Mouse (Mus musculus) heart, adult 18-20 months (tissue): Measurements from ENCODE around the gene 0610010F05Rik. TPM values are rescaled to one million over a fixed set of nuclear protein-coding genes. Genes with fewer than 3 reads are reported as not detected.
A peak's percentile ranks its signal among the peaks of the same experiment; 100 is the strongest.
"Not testable (repeated sequence)": the region's sequence is repeated elsewhere in the genome, so short reads cannot be mapped to it uniquely, and the experiment has no call there.

Source experiments
- DNase-seq, 2 experiments: peaks; one replicate each; pipeline ENCODE4 v3.0.0; 2021 to 2022; ENCODE audit warnings: mixed read lengths in 1 of 2
- long read RNA-seq, 2 experiments: library from polyadenylated mRNA; stranded (forward); transcript quantifications; one replicate each; pipeline ENCODE4 v2.0.0; 2021
- total RNA-seq, 2 experiments: library from RNA; stranded (reverse); gene quantifications; 2 replicates each; pipeline ENCODE4 v1.2.3; 2021

Gene 0610010F05Rik
- 1 to 10 TPM; 8.9 to 9.7 TPM for total RNA-seq
- long read RNA-seq, experiment 1, full-length matches to known transcripts = 10 of 12 reads
- long read RNA-seq, experiment 1, partial matches to known transcripts = 0 of 12 reads
- long read RNA-seq, experiment 1, other reads (novel, unspliced or antisense) = 2 of 12 reads
- long read RNA-seq, experiment 2, full-length matches to known transcripts = 7 of 9 reads
- long read RNA-seq, experiment 2, partial matches to known transcripts = 0 of 9 reads
- long read RNA-seq, experiment 2, other reads (novel, unspliced or antisense) = 2 of 9 reads

DNA sequence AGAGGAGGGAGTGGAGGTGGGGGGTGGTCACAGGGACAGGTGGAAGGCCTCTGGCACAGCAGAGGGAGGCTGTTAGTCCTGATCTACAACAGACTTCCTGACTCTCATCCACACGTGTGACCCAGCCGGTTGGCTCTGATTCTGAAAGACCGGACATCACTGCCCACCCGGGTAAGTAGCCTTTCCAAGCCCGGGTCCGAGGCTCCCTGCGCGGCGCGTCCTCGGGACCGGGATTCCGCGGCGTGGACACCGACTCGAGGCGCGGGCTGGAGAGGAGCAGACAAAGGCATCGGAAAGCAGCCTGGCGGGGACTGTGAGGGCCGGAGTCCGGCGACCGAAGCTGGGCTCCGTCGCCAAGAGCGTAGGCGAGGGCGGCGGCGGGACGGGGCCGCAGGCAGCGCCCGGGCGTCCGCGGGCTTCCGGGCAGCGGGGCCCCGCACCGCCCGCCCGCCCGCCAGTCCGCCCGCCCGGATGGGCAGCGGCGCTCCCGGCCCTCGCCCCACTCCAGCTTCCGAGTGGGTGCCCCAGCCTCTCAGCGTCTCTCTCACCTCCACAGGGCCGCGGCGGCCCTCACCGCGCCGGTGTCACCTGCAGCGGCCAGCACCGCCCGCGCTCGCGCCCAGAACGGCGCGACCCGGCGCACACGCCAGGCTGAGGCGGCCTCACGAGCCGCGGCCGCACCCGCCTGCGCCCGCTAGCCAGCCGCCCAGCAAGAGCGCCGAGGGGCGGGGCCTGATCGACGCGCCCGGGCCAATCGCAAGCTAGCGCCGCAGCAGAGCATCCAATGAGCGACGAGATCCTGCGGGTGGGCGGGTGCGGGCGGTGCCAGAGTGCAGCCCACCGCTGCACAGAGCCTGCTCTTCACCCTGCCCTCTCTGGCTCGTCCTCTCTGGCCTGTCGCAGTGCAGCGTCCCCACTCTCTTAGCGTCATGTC lies at the start of gene 0610010F05Rik:
Gene 0610010F05Rik, minus strand, starts transcription at position 695 of the 934 bp plus-strand sequence.
- peak; percentile 81 to 92 for DNase-seq

GRCm38 (mm10) chr11:23682561-23682960 lies 49.1 kb upstream of the 0610010F05Rik start:
- DNase-seq = no peak

DNA sequence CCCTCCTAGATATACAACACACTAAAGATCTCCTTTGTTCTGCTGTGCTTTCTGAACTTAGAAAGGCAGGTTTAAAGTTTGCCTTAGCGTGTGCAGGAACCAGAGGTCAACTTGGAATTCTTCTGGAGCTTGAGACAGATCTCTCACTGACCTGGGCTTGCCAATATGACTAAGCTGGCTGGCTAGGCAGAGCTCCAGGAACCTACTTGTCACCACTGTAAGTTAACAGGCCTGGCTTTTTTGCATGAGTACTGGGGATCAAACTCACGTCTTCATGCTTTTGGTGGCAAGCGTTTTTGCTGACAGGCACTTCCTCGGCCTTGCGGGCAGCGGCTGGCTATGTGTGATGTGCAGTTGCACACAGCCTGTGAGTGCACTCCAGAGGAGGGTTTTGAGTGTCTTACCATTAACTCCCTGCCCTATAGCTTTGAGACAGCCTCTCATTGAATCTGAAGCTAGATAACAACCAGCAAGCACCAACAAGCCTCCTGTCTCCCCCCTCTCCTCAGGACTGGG lies 47.1 kb upstream of the 0610010F05Rik start:
- DNase-seq = peak; percentile 30 to 37

DNA sequence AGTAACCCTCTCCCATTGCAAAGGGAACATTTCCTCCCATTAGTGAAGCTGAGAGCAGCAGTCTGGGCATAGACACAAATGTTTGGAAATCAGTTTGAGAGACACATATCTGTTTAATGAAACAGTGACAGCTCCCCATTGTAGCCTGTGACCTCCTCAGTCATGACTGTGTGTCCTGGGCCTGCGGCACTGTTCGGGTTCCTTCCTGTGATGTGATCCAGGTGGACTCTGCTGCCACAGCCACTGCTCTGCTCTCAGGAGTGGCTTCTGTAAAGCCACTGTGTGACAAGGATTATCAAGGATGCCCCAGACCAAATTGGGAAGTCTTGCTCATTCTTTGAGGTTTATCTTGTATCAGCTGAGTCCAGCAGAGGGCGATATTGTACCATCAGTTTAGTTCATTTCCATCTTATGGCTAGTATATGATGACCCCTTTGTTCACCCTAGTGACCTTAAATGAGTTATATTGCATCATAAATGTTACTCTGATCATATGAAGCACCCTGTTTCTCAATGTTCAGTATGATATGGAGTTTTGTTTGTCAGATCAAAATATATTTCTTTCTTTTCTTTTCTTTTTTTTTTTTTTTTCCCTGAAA lies 45.7 kb upstream of the 0610010F05Rik start:
- peak; percentile 65 to 84 for DNase-seq

DNA sequence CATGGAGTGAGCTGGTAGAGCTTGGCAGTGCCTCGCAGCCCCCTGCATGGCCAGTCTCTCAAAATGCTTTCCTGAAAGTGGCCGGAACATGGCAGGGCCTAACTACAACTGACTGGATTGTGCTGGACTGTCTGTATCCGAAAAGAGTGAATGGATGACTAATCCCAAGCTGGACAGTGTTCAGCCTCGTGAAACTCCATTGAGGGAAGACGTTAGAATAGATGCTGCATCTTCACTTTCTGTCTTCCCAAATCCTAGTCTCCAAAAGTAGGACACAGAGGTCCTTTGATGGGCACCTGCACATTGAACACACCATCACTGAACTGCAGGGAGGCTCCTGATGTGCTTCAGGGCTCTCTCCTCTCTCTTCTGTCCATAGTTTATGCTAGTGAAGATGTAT lies 42.7 kb upstream of the 0610010F05Rik start:
- DNase-seq = no peak

DNA sequence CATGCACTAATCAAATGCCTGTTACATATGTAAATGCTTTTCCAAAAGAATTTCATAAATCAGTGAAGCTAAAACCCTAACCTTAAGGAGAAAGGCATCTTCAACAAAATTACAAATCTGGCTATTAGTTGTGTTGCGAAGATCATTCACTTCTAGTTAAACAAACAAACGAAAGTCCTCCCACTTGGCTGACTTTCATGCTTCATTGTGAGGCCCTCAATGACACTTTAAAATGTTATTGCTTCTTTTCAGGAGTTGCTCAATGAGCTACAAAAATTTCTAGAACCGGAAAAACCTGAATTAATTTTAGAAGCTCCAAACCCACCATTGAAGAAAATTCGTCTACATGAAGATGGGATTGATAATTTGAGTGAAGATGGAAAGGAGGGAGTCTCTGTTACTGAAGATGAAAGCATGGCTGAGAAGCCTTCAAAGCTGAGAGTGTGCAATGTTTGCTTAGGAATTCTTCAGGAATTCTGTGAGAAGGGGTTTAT lies 38.9 kb upstream of the 0610010F05Rik start:
- no peak for DNase-seq

GRCm38 (mm10) chr11:23667128-23667527 lies 33.7 kb upstream of the 0610010F05Rik start:
- DNase-seq = peak in 1 of 2 experiments; percentile 10

DNA sequence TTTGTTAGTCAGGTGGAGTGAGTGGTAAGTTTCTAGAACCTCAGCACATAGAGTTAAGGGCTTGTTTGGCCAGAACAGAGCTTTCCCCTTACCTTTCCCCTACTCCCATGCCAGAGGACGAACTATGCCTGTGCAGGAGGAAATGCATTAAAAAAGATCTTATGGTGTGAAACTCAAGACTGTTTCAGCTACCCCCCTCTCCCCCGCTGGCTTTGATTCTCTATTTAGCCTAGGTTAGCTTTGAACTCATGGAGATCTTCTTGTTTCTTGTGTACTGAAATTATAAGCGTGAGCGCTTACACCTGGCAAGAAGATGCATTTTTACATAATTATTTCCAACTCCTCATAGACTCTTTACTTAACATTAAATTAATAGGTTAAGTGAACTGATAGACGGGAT lies 33.1 kb upstream of the 0610010F05Rik start:
- no peak for DNase-seq

DNA sequence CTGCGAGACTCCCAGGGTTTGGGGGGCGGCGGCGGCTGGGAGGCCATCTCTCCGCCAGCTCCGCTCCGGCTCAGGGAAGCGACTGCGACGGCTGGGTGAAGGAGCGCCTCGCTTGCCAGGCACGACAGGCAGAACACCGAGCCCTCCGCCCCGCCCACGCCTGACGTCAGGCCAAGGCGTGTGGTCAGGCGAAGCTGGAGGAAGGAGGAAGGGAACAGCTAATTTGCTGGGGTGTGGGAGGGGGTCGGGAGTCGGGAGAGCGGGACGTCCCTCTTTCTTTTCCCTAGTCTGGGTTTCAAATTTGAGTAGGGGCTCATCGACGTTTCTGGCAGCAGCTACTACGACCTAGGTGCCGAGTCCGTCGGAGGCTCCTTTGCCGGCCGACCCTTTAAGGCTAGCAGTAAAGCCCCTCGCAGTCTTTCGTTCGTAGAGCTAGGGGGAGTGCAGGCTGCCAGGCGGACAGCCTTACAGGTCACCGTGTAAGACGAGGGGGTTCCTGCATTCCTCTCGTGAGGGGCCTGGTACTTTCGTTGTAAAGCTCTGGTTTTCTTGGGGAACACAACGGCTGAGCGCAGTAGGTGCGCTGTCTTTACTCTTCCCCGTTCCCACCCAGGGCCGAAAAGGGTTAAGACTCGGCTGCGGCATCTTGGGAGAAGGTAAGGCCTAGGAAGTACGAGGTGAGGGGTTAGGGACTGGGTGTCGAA lies 32.5 kb upstream of the 0610010F05Rik start, which contains the start of gene Pex13:
Gene Pex13, minus strand, starts transcription at position 162 of the 704 bp plus-strand sequence.
- peak; percentile 95 for DNase-seq

DNA sequence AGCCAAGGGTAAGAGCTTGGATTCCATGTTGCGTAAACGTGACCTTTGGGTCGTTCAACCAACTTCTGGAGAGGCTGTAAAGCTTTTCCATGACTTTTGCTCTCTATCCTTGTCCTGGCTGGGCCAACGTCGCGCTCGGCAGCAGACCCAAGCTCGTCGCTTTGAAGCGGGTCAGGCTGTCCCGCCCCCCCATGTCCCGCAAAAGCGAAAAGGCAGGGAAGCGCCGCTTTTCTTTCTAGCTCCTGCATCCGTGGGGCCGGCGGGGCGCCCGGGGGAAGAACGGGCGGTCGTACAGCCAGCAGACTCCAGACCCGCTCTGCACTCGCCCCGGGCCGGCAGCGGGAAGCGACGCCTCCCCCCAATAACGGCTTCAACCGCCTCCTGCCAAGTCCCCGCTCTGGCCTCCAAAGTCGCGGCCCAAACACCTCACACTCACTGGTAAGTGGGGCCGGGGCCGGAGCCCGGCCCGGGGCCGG lies 31.9 kb upstream of the 0610010F05Rik start, which contains the start of gene Pus10:
Gene Pus10, plus strand, starts transcription at position 364 of the 476 bp plus-strand sequence.
- DNase-seq = peak in 1 of 2 experiments; percentile 48

GRCm38 (mm10) chr11:23664232-23664631 lies 30.8 kb upstream of the 0610010F05Rik start:
- no peak for DNase-seq

- DNase-seq = peak in 1 of 2 experiments; percentile 28
These were observed 24.4 kb upstream of the 0610010F05Rik start for GRCm38 (mm10) chr11:23657791-23658190.

- DNase-seq = no peak
These were observed 20.2 kb upstream of the 0610010F05Rik start for GRCm38 (mm10) chr11:23653666-23654065.

DNA sequence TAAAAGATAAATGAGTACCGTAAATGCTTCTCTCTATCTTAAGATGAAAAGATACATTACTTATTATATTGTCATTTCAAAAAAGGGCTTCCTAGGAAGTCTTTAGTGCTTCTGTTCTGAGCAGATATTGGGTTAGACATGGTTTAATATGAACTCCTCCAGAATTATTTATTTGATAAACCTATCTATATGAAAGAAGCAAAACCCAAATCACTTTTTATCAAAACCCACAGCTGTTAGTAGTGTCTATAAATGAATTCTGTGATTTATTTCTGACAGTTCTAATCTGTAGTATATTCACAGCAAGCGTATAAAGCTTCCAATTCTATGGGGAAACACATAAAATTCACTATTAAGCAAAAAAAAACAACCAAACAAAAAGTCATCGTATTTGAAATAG lies 14.4 kb upstream of the 0610010F05Rik start:
- DNase-seq = no peak

GRCm38 (mm10) chr11:23647431-23647830 lies 14.0 kb upstream of the 0610010F05Rik start:
- no peak for DNase-seq

DNA sequence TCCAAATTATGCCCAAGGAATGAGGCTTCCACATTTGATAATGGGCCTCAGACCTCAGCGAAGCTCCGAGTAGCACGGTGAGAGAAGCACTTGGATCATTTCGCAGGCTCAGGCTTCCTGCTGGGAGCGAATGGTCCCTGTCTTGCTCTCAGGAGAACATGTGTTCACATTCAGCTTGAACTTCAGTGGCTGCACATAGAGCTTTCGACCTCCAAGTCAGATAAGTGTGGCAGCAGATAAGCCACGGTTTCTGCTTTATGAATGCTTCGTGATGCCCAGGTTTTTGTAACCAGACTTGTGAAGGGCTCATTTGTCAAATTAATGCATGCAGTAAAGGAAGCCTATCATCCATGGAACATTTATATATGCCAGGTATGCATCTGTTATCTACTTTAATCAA lies 1.1 kb upstream of the 0610010F05Rik start:
- DNase-seq = no peak

DNA sequence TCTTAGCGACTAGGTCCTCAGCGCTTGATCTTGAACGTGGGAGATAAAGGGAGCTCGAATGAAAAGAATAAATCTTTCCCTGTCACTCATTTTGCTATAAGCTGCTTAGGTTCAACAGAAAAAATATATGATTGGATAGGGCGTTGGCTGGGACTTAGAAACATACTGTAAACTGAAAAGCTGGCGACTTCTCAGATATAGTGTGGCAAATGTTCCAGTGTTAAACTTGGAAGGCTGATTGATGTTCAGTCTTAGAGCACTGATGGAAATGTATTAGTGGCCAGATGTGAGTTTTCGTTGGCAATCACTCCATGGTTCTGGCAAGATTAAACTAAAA lies 408 bp upstream of the 0610010F05Rik start:
- no peak for DNase-seq

- DNase-seq = no peak
These were observed 2.8 kb downstream of the 0610010F05Rik start for GRCm38 (mm10) chr11:23630664-23631063.

- DNase-seq = no peak
These were observed 14.4 kb downstream of the 0610010F05Rik start for GRCm38 (mm10) chr11:23618995-23619394.

DNA sequence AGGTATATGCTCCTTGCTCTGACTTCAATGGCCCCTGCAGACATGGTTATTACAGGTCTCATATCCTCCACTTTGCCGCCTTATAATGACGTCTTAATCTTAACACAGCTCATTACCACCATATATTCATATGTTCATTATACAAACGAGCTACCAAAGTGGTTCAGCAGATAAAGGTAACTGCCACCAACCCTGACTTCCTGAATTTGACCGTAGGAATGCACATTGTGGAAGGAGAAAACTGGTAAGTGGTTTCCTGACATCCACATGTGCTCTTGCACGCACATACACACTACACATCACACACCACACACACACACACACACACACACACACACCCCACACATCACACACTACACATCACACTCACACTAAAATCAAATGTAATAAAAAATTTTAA lies 18.9 kb downstream of the 0610010F05Rik start:
- DNase-seq = no peak

DNA sequence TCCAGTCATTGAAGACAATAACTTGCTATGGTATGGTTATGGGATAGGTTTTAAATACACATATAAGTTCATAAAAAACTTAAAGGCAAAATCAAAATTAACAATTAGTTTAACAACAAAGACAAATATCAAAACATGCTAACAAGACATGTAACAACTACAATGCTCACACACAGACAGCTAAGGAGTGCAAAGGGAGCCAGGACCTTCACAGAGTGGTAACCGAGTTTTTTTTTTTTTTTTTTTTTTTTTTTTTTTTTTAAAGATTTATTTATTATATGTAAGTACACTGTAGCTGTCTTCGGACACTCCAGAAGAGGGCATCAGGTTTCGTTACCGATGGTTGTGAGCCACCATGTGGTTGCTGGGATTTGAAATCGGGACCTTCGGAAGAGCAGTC lies 26.1 kb downstream of the 0610010F05Rik start:
- DNase-seq = not testable (repeated sequence)
